Mouse (Mus musculus) Muller cell, postnatal 12 days (primary cell): ENCODE data around the gene Ccdc36.

Experiments used
- DNase-seq: peaks from one replicate; pipeline ENCODE4 v3.0.0-alpha.2; 2015; ENCODE audit errors: inconsistent ontology term

The Ccdc36 gene

DNA sequence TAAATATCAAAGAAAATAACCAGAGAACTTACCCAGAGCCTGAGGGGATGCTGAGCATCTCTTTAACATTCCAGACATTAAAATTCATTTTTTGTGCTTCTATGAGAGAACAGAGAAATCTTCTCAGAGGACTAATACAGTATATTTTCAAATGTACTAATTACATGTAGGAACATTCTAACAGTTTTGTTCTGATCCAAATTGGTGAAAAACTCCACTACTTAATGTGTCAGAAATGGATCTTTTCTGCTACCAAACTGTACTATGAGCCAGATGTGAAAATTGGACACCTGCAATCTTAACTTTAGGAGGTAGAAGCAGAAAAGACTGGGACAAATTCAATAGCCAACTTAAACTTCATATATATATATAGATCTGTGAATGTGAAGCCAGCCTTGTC is at the start of gene Ccdc36:
Ccdc36 (minus strand) TSS at position 101 of the 400 bp plus-strand sequence.
- no peak for DNase-seq

- no peak for DNase-seq
Observed at GRCm38 (mm10) chr9:108474528-108474927, 46.2 kb upstream of the Ccdc36 start.

DNA sequence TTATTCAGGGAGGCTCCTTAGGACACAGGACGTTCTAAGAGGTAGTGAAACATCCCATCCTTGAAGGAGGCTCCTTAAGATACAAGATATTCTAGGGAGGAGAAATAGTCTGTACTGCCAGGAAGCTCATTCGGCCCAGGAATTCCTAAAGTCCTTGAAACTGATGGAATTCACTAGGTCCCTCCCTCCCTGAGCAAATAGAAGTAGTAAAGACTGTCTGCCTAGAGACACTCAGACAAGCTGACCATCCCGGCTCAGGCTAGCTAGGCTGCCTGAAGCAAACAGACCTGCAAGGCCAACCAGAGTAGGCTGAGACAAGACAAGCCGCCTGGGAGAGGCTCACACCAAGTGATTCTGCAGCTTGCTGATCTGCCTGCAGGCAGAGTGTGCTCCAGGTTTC is 41.6 kb upstream of the Ccdc36 start:
- no peak for DNase-seq

DNA sequence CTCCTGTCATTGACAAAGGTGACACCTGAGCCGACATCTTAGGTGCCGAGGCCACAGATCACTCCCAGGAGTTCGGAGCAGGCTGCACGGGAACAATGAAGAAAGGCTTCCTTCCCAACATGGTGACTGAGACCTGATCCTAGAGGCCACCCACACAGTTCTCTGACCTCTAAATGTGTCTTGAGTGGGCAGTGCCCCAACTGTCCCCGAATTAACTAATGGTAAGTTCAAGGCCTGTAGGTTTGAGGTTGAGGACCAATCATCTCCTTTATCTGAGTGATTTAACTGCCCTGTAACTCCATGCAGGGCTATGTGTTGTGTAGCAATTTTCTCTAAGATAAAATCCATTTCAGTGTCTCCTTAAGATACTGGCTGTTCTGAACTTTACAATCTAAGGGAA is 41.1 kb upstream of the Ccdc36 start:
- no peak for DNase-seq

DNA sequence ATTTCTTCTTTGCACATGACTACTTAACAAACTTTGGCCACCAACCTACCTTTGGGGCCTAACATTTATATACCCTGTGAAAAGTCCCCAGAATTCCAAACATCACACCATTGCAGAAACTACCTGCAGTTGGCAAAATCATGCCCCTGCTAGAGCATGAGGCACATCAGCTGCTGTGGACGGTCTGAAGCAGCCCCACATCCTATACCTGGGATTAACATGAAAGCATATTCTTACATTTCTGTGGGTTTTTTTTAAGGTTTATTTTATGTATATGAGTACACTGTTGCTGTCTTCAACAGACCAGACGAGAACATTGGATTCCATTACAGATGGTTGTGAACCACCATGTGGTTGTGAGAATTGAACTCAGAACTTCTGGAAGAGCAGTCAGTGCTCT is 37.9 kb upstream of the Ccdc36 start:
- no peak for DNase-seq

DNA sequence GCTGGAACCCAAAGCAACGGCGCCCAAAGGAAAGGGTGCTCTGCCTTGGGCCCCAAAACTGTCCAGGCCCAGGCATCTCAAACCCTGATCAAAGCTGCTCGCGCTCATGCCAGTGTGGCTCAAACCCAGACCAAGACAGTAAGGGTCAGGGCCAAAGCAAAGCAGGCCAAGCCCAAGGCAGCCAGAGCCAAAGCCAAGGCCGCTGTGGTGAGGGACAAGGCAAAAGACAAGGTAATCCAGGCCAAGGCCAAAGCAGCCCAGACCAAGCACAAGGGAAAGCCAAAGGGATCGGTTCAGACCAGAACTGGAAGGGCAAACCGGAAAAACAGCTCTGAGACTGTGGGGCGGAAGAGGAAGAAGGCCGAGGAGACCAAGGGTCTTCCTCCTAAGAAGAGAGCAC is 35.4 kb upstream of the Ccdc36 start:
- no peak for DNase-seq

- no peak for DNase-seq
Observed at GRCm38 (mm10) chr9:108462192-108462591, 33.9 kb upstream of the Ccdc36 start.

DNA sequence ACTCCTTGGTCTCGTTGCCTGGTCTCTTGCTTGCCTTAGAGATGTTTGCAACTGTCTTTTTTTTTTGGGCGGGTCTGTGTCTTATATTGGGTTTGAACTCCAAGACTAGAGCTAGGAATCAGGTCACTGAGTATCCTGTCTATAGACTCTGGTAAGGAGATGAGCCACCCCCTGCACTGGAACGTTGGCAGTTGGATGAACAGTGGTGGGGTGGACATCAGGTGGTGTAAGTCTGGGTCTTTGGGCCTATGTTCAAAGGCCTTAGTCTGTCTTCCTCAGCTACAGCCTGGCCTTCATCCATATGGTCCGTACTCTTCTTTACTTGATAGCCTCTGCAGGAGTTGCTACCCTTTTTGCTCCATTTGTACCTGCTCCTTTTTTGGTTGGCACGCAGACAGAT is 33.4 kb upstream of the Ccdc36 start:
- DNase-seq: no peak

DNA sequence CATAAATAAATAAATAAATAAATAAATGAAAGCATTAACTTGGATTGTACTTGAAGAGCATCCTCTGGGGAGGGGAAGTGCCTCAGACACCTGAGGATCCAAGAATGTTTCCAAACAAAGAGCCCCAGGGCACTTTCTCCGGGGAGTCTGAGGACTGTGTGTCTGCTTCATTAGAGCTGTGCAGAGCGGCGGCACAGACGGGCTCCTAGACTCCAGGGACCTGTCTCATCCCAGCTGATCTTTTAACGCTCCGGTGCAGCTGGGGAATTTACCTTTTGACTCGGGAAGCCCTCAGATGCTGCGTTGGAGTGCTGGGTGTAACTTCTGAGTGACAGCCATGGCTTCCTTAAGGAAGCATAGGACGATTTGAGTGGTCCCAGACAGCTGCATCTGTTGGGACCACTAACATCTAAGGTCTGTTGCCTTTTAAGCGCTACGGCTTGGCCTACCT is 32.9 kb upstream of the Ccdc36 start, which contains the start of gene Klhdc8b:
Klhdc8b (minus strand) TSS at position 401 of the 451 bp plus-strand sequence.
- DNase-seq: no peak

DNA sequence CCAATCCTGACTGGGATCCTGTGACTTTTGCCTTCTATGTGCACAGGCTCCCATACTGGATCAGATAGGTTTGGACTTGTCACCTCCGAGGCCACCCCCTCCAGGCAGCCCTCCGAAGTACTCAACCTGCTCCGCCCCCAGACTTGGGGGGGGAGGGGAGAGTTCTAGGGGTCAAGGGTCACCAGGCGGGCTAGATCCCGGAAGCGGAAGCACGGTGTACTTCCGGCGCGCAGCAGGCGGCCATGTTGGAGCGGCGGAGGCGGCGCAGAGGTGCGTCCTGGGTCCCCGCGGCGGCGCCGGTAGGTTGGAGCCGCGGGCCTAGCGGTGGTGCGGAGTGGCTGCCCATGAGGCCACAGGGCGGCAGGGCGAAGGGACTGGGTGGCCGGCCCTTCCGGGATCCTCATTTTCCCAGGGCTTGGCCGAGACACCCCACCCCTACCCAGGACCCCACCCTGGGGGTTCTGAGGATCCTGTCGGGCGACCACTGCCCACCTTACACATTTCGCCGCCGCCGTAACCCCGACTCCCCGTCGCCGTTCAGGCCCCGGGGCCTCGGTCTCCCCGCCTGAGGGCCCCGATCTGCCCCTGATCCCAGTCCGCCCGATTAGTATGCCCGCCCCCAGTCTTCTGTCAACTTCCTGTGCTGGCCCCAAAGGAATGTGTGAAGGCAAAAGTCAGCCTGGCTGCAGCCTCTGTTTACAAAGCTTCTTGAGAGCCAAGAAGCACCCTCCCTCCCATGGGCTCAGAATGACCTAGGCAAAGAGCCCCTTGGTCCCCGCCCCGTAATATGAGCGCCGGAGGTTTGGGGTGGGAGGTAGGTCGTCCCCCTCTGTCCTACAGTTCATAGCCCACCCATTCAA is 32.3 kb upstream of the Ccdc36 start, which contains the start of gene Ccdc71:
Ccdc71 (plus strand) TSS at position 209 of the 860 bp plus-strand sequence.
- peak; percentile 87 for DNase-seq

DNA sequence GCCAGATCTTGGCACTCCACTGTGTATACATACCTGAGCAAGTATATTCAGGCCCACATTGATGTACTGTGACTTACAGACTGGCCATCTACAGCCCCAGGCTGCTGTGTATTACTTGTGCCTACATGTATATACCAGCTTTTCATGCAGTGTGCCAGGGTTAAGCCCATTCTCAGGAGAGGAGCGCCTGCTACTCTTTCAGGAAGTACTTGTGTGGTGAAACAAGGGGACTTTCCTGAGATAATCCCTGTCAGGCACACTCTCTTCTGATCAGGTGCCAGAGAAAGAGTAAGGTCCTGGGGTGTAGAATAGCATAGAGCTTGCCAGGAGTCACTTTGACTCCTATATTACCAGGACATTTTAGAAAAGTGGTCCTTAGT is 31.6 kb upstream of the Ccdc36 start:
- DNase-seq: no peak

GRCm38 (mm10) chr9:108456953-108457352 is 28.7 kb upstream of the Ccdc36 start:
- no peak for DNase-seq

DNA sequence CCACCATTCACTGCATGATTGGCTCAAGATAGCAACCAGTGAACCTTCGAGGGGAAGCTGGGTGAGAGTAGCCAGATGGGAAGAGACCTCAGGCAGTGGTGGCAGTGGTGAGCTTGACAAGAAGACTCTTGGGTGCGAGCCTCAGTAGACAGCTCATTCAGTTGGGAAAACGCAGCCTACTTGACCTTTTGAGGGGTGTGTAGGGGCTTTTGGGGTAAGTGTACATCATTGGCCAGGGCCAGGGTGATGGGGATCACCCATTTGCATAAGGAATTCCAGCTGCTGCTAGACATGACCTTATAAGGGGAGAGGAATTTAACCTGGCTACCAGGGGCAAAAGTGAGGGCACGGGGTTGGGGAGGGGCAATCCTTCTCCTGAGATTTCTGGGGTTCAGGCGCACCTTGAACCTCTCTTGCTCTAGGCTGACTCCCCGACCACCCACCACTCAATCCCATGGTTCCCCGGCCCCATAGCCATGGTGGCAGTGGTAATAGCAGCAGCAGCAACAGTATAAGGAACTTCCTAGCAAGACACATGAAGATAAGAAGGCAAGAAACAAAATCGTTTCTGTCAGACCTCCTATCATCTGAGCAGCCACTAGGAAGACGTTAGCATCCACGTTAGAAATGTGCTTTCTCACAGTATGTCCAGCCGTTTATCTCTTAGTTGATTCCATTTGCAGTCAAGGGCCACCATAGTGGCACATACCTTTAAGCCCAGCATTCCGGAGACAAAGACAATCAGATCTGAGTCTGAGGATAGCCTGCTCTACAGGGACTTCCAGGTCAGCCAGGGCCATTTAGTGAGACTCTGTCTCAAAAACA is 27.7 kb upstream of the Ccdc36 start:
- no peak for DNase-seq

DNA sequence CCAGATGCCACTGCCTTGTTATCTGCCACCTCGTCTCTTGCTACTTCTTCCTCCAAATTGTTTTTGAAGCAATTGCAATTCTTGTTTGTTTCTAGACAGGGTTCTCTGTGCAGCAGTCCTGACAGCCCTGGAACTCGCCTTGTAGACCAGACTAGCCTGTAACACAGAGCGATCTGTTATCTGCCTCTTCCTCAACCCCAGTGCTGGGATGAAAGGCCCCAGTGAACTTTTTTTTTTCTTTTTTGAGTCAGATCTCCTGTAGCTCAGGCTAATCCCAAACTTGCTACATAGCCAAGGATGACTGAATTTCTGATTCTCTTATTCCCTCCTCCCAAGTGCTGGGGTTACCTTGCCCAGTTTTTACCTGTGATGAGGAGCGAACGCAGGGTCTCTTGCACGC is 26.1 kb upstream of the Ccdc36 start:
- no peak for DNase-seq

GRCm38 (mm10) chr9:108453458-108453857 is 25.2 kb upstream of the Ccdc36 start:
- DNase-seq: peak; percentile 24

DNA sequence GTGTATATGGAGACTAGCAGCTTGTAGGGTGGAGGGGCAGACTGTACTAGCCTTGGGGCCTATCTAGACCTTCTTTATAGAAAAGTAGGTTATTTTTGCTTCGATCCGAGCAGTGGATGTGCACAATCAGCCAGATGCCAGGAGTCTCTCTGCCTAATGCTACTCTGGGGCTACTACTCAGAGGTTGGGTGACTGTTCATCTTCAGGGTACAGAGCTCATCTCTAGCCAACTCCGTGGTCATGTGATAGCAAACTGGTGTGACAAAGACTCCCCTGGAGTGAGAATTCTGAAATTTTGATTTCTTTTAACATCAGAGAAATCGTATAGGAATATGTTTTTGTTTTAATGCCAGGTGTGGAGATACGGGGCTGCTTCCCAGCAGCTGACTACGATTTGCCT is 24.6 kb upstream of the Ccdc36 start:
- DNase-seq: no peak

DNA sequence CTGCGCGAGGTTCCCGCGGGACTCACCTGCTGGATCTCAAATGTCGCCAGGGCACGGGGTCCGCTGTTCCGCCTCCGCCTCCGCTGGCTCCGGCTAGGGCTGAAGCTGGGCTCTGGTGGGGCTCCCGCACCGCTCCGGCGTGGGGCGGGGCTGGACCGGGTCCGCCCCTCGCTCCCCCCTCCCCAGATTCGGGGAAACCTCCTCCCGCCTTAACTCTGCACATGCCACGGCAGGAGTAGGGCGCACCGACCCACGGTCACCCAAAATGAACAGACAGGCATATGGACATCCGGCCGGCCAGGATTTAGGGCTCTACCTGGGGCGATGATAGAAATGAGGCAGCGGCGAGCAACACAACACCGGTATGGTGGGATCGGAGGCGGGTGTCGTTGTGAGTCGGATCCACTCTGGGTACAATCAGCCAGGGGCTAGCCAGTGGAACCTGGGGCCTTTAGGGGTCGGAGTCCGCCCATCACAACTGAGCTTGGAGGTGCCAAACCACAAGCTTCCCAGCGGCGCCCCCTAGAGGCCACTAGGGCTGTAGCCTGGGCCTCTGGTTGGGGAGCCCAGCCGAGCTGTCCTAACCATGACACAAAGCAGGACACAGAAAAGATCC is 24.1 kb upstream of the Ccdc36 start:
- peak; percentile 85 for DNase-seq

DNA sequence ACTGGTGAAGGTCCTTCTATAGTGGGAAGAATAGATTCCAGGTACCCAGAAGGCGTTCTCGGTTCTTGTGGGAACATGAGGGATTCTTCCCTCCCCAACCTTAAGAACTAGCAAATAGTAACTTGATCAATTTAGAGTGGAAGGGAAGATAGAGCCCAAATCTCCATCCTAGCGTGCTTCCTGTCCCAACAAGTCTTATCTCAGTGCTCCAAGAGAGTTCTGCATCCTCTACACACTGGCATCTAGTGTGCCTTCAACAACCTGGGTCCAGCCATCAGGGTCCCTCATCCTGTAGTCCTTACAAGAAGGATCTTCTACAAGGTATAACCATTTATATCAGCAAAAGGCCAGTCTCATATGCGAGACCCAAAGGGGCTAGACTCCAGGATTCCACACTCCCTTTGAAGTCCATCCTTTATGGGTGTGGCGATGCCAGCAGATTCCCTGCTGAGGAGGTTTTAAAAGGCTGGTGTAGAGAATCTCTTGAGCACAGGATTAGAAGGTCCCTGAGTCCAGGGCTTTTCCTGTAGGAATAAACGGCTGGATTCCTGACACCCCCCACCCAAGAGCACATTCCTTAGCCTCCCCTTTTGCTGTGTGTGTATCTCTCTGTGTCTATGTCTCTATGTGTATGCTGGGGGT is 23.4 kb upstream of the Ccdc36 start:
- DNase-seq: no peak

- no peak for DNase-seq
Observed at GRCm38 (mm10) chr9:108451170-108451493, 22.8 kb upstream of the Ccdc36 start.

DNA sequence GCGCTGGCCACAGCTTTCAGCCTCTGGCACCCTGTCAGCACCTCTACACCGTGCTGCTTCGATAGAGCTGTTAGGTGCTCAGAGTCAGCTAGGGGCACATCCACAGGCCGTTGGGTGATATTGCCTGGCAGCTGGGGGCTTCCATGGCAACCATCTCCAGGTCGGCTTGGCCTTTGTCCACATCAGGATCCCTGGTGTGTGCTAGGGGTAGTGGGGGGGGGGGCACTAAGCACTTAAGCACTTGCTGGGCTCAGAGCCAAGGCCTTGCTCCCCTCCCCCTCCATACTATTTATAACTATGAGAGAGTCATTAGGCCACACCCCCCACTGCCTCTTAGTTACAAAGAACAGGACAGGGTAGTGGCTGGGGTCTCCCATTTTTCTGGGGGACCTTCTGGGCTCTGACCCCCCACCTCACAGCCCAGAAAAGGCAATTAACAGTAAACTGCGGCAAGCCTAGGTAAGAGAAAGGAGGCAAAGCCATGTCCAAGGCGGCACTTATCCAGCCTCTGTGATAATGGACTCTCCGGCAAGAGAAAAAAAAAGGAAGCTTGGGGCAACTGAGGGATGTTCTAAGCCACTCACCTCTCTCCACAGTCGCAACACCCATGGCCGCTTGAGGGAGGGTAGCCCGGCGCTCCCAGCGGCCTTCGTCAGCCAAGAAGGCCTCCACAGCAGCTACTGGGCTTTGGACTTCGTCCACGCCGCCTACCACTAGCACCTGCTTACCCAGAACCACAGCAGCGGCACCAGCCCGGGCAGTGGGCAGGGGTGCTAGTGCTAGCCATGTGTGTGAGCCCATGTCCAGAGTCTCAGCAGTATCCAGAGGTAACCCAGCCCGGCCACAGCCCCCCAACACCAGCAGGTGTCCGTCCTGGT is 22.2 kb upstream of the Ccdc36 start:
- peak; percentile 26 for DNase-seq

GRCm38 (mm10) chr9:108449860-108450259 is 21.6 kb upstream of the Ccdc36 start:
- no peak for DNase-seq
